ENCODE assay signal across 10 mouse cellular contexts in genomic region chr12:52038352-52038751, GRCm38 (mm10). TPM values are rescaled to one million over a fixed set of nuclear protein-coding genes. Genes with fewer than 3 reads are reported as not detected.
DNase-seq lines count a peak whose midpoint lies in the region; ATAC-seq and TF ChIP-seq lines count a peak whose summit lies in the region.
"Had no signal": no experiment of that assay in that cellular context is flagged by ENCODE, and none has a peak within 500 bp of the region (broad histone marks: within the 10 kb centered on the region; RNA-seq: fewer than 3 reads in every experiment).

No protein-coding gene starts in this region.

- H3K4me1 ChIP-seq in forebrain, postnatal 0 days (ENCODE audit: insufficient read depth) = no peaks in the 10 kb centered on the region
- H3K4me1 ChIP-seq in forebrain, embryonic 12.5 days = no peaks in the 10 kb centered on the region
- H3K4me1 ChIP-seq in lung, postnatal 0 days (ENCODE audit: insufficient read depth, low read depth, low read length) = no peaks in the 10 kb centered on the region
- H3K4me1 ChIP-seq in hindbrain, postnatal 0 days (ENCODE audit: insufficient read depth, low read length) = no peaks in the 10 kb centered on the region
- no peaks in the 10 kb centered on the region for H3K4me1 ChIP-seq in stomach, postnatal 0 days (replicated peaks; ENCODE audit: control insufficient read depth, insufficient read depth)
- H3K4me1 ChIP-seq: embryonic facial prominence, embryonic 13.5 days had no signal

- H3K4me3 ChIP-seq in forebrain, postnatal 0 days (ENCODE audit: low read depth, low read length) = no peak overlapping the region
- no peak overlapping the region for H3K4me3 ChIP-seq in forebrain, embryonic 12.5 days (replicated peaks)
- H3K4me3 ChIP-seq in lung, postnatal 0 days (ENCODE audit: low read depth, low read length) = no peak overlapping the region
- no peak overlapping the region for H3K4me3 ChIP-seq in hindbrain, postnatal 0 days (ENCODE audit: low read length)
- H3K4me3 ChIP-seq in stomach, postnatal 0 days (ENCODE audit: low read depth, low read length) = no peak overlapping the region
- H3K4me3 ChIP-seq: embryonic facial prominence, embryonic 13.5 days had no signal

- H3K27me3 ChIP-seq in forebrain, postnatal 0 days (ENCODE audit: insufficient read depth, low read length) = no peaks in the 10 kb centered on the region
- H3K27me3 ChIP-seq in forebrain, embryonic 12.5 days = no peaks in the 10 kb centered on the region
- H3K27me3 ChIP-seq in lung, postnatal 0 days (replicated peaks; ENCODE audit: insufficient read depth, low read length) = no peaks in the 10 kb centered on the region
- no peaks in the 10 kb centered on the region for H3K27me3 ChIP-seq in hindbrain, postnatal 0 days (ENCODE audit: insufficient read depth, low read length)
- no peaks in the 10 kb centered on the region for H3K27me3 ChIP-seq in stomach, postnatal 0 days (ENCODE audit: control insufficient read depth, insufficient read depth, low read length)
- H3K27me3 ChIP-seq: embryonic facial prominence, embryonic 13.5 days had no signal

- no peak overlapping the region for H3K4me2 ChIP-seq in forebrain, postnatal 0 days (ENCODE audit: low read depth)
- no peak overlapping the region for H3K4me2 ChIP-seq in forebrain, embryonic 12.5 days
- no peak overlapping the region for H3K4me2 ChIP-seq in lung, postnatal 0 days (replicated peaks; ENCODE audit: low read depth, low read length)
- H3K4me2 ChIP-seq in hindbrain, postnatal 0 days (ENCODE audit: low read depth, low read length) = no peak overlapping the region
- no peak overlapping the region for H3K4me2 ChIP-seq in stomach, postnatal 0 days (replicated peaks; ENCODE audit: low read depth)
- H3K4me2 ChIP-seq: embryonic facial prominence, embryonic 13.5 days had no signal

- TF ChIP-seq EP300 in lung, postnatal 0 days (IDR thresholded peaks at IDR 0.05) = no peak
- no peak for TF ChIP-seq EP300 in stomach, postnatal 0 days (optimal IDR thresholded peaks at IDR 0.05)

- peak; percentile 50; the same call in 1 of the 2 replicates for ATAC-seq in forebrain, postnatal 0 days
- ATAC-seq in forebrain, embryonic 12.5 days (ENCODE audit: low FRiP score) = no peak
- peak; percentile 25; the same call in 1 of the 2 replicates for ATAC-seq in lung, postnatal 0 days
- peak; percentile 62; the same call in 1 of the 2 replicates for ATAC-seq in hindbrain, postnatal 0 days
- ATAC-seq in stomach, postnatal 0 days (ENCODE audit: low FRiP score, low TSS enrichment) = no peak

- H3K36me3 ChIP-seq in forebrain, postnatal 0 days (ENCODE audit: insufficient read depth) = no peaks in the 10 kb centered on the region
- H3K36me3 ChIP-seq in forebrain, embryonic 12.5 days (replicated peaks) = no peaks in the 10 kb centered on the region
- H3K36me3 ChIP-seq in lung, postnatal 0 days (ENCODE audit: insufficient read depth, low read length) = no peaks in the 10 kb centered on the region
- no peaks in the 10 kb centered on the region for H3K36me3 ChIP-seq in hindbrain, postnatal 0 days (ENCODE audit: insufficient read depth, low read length)
- no peaks in the 10 kb centered on the region for H3K36me3 ChIP-seq in stomach, postnatal 0 days (ENCODE audit: control insufficient read depth, insufficient read depth, low read length)
- H3K36me3 ChIP-seq: embryonic facial prominence, embryonic 13.5 days had no signal

- H3K9ac ChIP-seq in forebrain, postnatal 0 days = no peak overlapping the region
- no peak overlapping the region for H3K9ac ChIP-seq in forebrain, embryonic 12.5 days
- no peak overlapping the region for H3K9ac ChIP-seq in lung, postnatal 0 days (replicated peaks; ENCODE audit: low read depth)
- H3K9ac ChIP-seq in hindbrain, postnatal 0 days (replicated peaks; ENCODE audit: low read length) = no peak overlapping the region
- H3K9ac ChIP-seq in stomach, postnatal 0 days (ENCODE audit: low read length) = no peak overlapping the region
- H3K9ac ChIP-seq: embryonic facial prominence, embryonic 13.5 days had no signal

- TF ChIP-seq CTCF in forebrain, postnatal 0 days (IDR thresholded peaks at IDR 0.05; ENCODE audit: low read depth) = peak; percentile 77
- peak; percentile 76 for TF ChIP-seq CTCF in lung, postnatal 0 days (IDR thresholded peaks at IDR 0.05)
- peak; percentile 86 for TF ChIP-seq CTCF in hindbrain, postnatal 0 days (IDR thresholded peaks at IDR 0.05; ENCODE audit: low read depth)
- TF ChIP-seq CTCF in stomach, postnatal 0 days (IDR thresholded peaks at IDR 0.05; ENCODE audit: low read depth) = peak; percentile 87

- peak; percentile 54 for DNase-seq in forebrain, postnatal 0 days
- DNase-seq in lung, postnatal 0 days (ENCODE audit: low spot score) = peak; percentile 73
- DNase-seq in lung, postnatal 4 days = no peak
- peak; percentile 79 for DNase-seq in hindbrain, postnatal 0 days (ENCODE audit: low spot score)
- DNase-seq in stomach, postnatal 0 days (ENCODE audit: low spot score) = no peak
- DNase-seq in thymus, postnatal 14 days = no peak
- no peak for DNase-seq in ovary, postnatal 36 days (ENCODE audit: low spot score)

- no peaks in the 10 kb centered on the region for H3K9me3 ChIP-seq in forebrain, postnatal 0 days (ENCODE audit: low read length)
- no peaks in the 10 kb centered on the region for H3K9me3 ChIP-seq in forebrain, embryonic 12.5 days
- H3K9me3 ChIP-seq in lung, postnatal 0 days (ENCODE audit: low read length) = no peaks in the 10 kb centered on the region
- no peaks in the 10 kb centered on the region for H3K9me3 ChIP-seq in hindbrain, postnatal 0 days (ENCODE audit: low read length)
- no peaks in the 10 kb centered on the region for H3K9me3 ChIP-seq in stomach, postnatal 0 days (ENCODE audit: control insufficient read depth, low read length)
- H3K9me3 ChIP-seq: embryonic facial prominence, embryonic 13.5 days had no signal

- no peak overlapping the region for H3K27ac ChIP-seq in forebrain, postnatal 0 days (ENCODE audit: low read depth, low read length)
- no peak overlapping the region for H3K27ac ChIP-seq in forebrain, embryonic 12.5 days
- no peak overlapping the region for H3K27ac ChIP-seq in lung, postnatal 0 days (ENCODE audit: low read length)
- H3K27ac ChIP-seq in hindbrain, postnatal 0 days = no peak overlapping the region
- H3K27ac ChIP-seq in stomach, postnatal 0 days (replicated peaks) = no peak overlapping the region
- H3K27ac ChIP-seq: embryonic facial prominence, embryonic 13.5 days had no signal

- WGBS in forebrain, postnatal 0 days = 37% methylated on average over 3 of the region's 3 CpGs
- WGBS in forebrain, embryonic 12.5 days = 71% methylated on average over 3 of the region's 3 CpGs
- WGBS in lung, postnatal 0 days = 40% methylated on average over 3 of the region's 3 CpGs
- WGBS in hindbrain, postnatal 0 days = 51% methylated on average over 3 of the region's 3 CpGs
- 39% methylated on average over 3 of the region's 3 CpGs for WGBS in stomach, postnatal 0 days

RNA-seq across cellular contexts. Expression of gene Gpr33, which starts 10.5 kb away (rescaled TPM):
- total RNA-seq in forebrain, postnatal 0 days (2014; rRNA removed) = not detected in 2 replicates
- polyA plus RNA-seq in forebrain, postnatal 0 days (2015; fragmentation: Nextera tagmentation; extraction: Ambion mirVana) = not detected in 2 replicates
- not detected in 2 replicates for polyA plus RNA-seq in forebrain, embryonic 12.5 days (2016; fragmentation: Nextera tagmentation; extraction: Ambion mirVana)
- polyA plus RNA-seq in lung, postnatal 0 days (2015; fragmentation: Nextera tagmentation; extraction: Ambion mirVana) = not detected in 2 replicates
- total RNA-seq in hindbrain, postnatal 0 days (2014; rRNA removed) = not detected in 2 replicates
- polyA plus RNA-seq in hindbrain, postnatal 0 days (2015; fragmentation: Nextera tagmentation; extraction: Ambion mirVana) = not detected in 2 replicates
- not detected in 2 replicates for polyA plus RNA-seq in stomach, postnatal 0 days (2015; fragmentation: Nextera tagmentation; extraction: Ambion mirVana)
- total RNA-seq: megakaryocyte, adult 5-6 weeks had no signal
- polyA plus RNA-seq: embryonic facial prominence, embryonic 13.5 days had no signal

RNA-seq across cellular contexts. Expression of gene Dtd2, which starts 32.1 kb away (rescaled TPM):
- total RNA-seq in forebrain, postnatal 0 days (2014; rRNA removed) = 16.3 and 17.9 TPM in 2 replicates
- 20.9 and 23.1 TPM in 2 replicates for polyA plus RNA-seq in forebrain, postnatal 0 days (2015; fragmentation: Nextera tagmentation; extraction: Ambion mirVana)
- polyA plus RNA-seq in forebrain, embryonic 12.5 days (2016; fragmentation: Nextera tagmentation; extraction: Ambion mirVana) = 20.8 and 23.1 TPM in 2 replicates
- polyA plus RNA-seq in lung, postnatal 0 days (2015; fragmentation: Nextera tagmentation; extraction: Ambion mirVana) = 18.2 and 20.1 TPM in 2 replicates
- total RNA-seq in hindbrain, postnatal 0 days (2014; rRNA removed) = 10.8 and 19.5 TPM in 2 replicates
- 31.5 and 31.8 TPM in 2 replicates for polyA plus RNA-seq in hindbrain, postnatal 0 days (2015; fragmentation: Nextera tagmentation; extraction: Ambion mirVana)
- polyA plus RNA-seq in stomach, postnatal 0 days (2015; fragmentation: Nextera tagmentation; extraction: Ambion mirVana) = 22.5 and 23.1 TPM in 2 replicates

RNA-seq across cellular contexts. Expression of gene Nubpl, which starts 59.2 kb away (rescaled TPM):
- total RNA-seq in forebrain, postnatal 0 days (2014; rRNA removed) = 4.9 and 5.9 TPM in 2 replicates
- 5.3 and 7.6 TPM in 2 replicates for polyA plus RNA-seq in forebrain, postnatal 0 days (2015; fragmentation: Nextera tagmentation; extraction: Ambion mirVana)
- 14.3 and 16.6 TPM in 2 replicates for polyA plus RNA-seq in forebrain, embryonic 12.5 days (2016; fragmentation: Nextera tagmentation; extraction: Ambion mirVana)
- 6.8 and 8.6 TPM in 2 replicates for polyA plus RNA-seq in lung, postnatal 0 days (2015; fragmentation: Nextera tagmentation; extraction: Ambion mirVana)
- total RNA-seq in hindbrain, postnatal 0 days (2014; rRNA removed) = 4.1 and 10.2 TPM in 2 replicates
- 7.6 and 7.7 TPM in 2 replicates for polyA plus RNA-seq in hindbrain, postnatal 0 days (2015; fragmentation: Nextera tagmentation; extraction: Ambion mirVana)
- polyA plus RNA-seq in stomach, postnatal 0 days (2015; fragmentation: Nextera tagmentation; extraction: Ambion mirVana) = 6.1 and 6.6 TPM in 2 replicates

Comparison
In these comparisons a context has a peak if more than half of its experiments do, and no peak if none do; other contexts are left out.
1. ATAC-seq: peak in forebrain, postnatal 0 days (single experiment), lung, postnatal 0 days (single experiment) and hindbrain, postnatal 0 days (single experiment); none in forebrain, embryonic 12.5 days (single experiment) and stomach, postnatal 0 days (single experiment).
2. DNase-seq: peak in forebrain, postnatal 0 days (single experiment), lung, postnatal 0 days (single experiment) and hindbrain, postnatal 0 days (single experiment); none in lung, postnatal 4 days (0 of 2), stomach, postnatal 0 days (single experiment), thymus, postnatal 14 days (single experiment) and ovary, postnatal 36 days (single experiment).
3. Peak in every context shown above with its lines, with median percentiles within 50 percentile points of each other: CTCF ChIP-seq.